Mouse (Mus musculus) forebrain, embryonic 11.5 days (tissue): Measurements from ENCODE around the gene Rhbg. TPM values are rescaled to one million over a fixed set of nuclear protein-coding genes. Genes with fewer than 3 reads are reported as not detected.
"Not testable (repeated sequence)": the region's sequence is repeated elsewhere in the genome, so short reads cannot be mapped to it uniquely, and the experiment has no call there.

ENCODE experiments used
- ATAC-seq: fragments of 200-750 bp; cut with Nextera tagmentation; replicated peaks from 2 replicates; pipeline ENCODE4 v1.8.0; 2017; ENCODE audit warnings: moderate TSS enrichment; ENCODE audit not compliant: low FRiP score
- DNase-seq: peaks from one replicate; pipeline ENCODE4 v3.0.0-alpha.2; 2017; ENCODE audit warnings: low spot score
- H3K27ac ChIP-seq: fragments of 300-500 bp; sonication (generic); 2 replicates; pipeline ENCODE4 v1.5.1; 2014; ENCODE audit warnings: low read depth, low read length
- H3K27me3 ChIP-seq: fragments of 300-500 bp; sonication (generic); 2 replicates; pipeline ENCODE4 v1.6.1; 2014; ENCODE audit warnings: mild to moderate bottlenecking, low read length, mixed read lengths; ENCODE audit not compliant: control insufficient read depth, insufficient read depth
- H3K36me3 ChIP-seq: fragments of 300-500 bp; sonication (generic); 2 replicates; pipeline ENCODE4 v1.6.1; 2014; ENCODE audit warnings: mild to moderate bottlenecking, low read length, moderate library complexity, mixed read lengths; ENCODE audit not compliant: control insufficient read depth, insufficient read depth
- H3K4me1 ChIP-seq: fragments of 300-500 bp; sonication (generic); replicated peaks from 2 replicates; pipeline ENCODE4 v1.6.1; 2014; ENCODE audit warnings: low read length, mixed read lengths; ENCODE audit not compliant: control insufficient read depth, insufficient read depth
- H3K4me2 ChIP-seq: fragments of 300-500 bp; sonication (generic); 2 replicates; pipeline ENCODE4 v1.6.1; 2014; ENCODE audit warnings: low read depth, mild to moderate bottlenecking, low read length, moderate library complexity, mixed read lengths; ENCODE audit not compliant: severe bottlenecking
- H3K4me3 ChIP-seq: fragments of 300-500 bp; sonication (generic); 2 replicates; pipeline ENCODE4 v1.5.1; 2014; ENCODE audit warnings: low read depth, low read length
- H3K9ac ChIP-seq: fragments of 300-500 bp; sonication (generic); 2 replicates; pipeline ENCODE4 v1.6.1; 2014; ENCODE audit warnings: low read length
- H3K9me3 ChIP-seq: fragments of 300-500 bp; sonication (generic); 2 replicates; pipeline ENCODE4 v1.6.1; 2016; ENCODE audit warnings: low read length, mixed read lengths; ENCODE audit not compliant: control insufficient read depth
- WGBS: fragments of 180-500 bp; shearing (Covaris S2); extraction: QIAGEN DNeasy Blood & Tissue Kit; methylation state at CpG from one replicate; pipeline ENCODE4 v1.1.7; 2014; 5-methylcytosine and 5-hydroxymethylcytosine counted together
- polyA plus RNA-seq: library from polyadenylated mRNA; unstranded; fragments of >200 nt; fragmentation: Nextera tagmentation; extraction: Ambion mirVana; gene quantifications from 2 replicates; pipeline ENCODE4 v1.2.1, GENCODE M21; 2014

Rhbg gene
- polyA plus RNA-seq, 1 experiment from 2014 or later: not detected

DNA sequence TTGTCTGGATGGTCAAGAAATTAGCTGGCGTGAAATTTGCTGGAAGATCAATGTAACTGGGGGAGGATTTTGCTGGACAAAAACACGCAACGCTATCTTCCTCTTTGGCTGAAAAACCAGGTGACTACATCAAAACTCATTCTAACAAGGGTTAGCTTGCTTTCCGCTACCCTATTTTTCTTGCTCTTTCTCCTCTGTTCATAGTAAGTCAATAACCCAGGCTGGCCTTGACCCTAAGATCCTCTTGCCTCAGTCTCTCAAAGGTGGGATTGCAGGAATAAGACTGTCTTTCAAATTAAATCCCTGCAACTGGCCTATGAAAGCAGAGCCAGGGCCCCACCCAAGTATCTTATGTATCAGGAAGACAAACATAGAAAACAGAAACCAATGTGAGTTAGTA is 32.6 kb upstream of the Rhbg start, which contains the start of gene Gm38392:
TSS of gene Gm38392 (minus strand) at position 101 of the 400 bp plus-strand sequence.
- H3K9ac ChIP-seq: no peak within 1 kb of the TSS
- ATAC-seq (no peak), DNase-seq (no peak)
- H3K36me3 ChIP-seq: no peaks in the 10 kb centered on the region
- 98% methylated on average over 4 of the region's 4 CpGs for WGBS
- H3K4me1 ChIP-seq: no peaks in the 10 kb centered on the region
- no peak within 1 kb of the TSS for H3K4me3 ChIP-seq
- no peaks in the 10 kb centered on the region for H3K27me3 ChIP-seq
- no peak within 1 kb of the TSS for H3K4me2 ChIP-seq
- no peak within 1 kb of the TSS for H3K27ac ChIP-seq
- no peaks in the 10 kb centered on the region for H3K9me3 ChIP-seq

DNA sequence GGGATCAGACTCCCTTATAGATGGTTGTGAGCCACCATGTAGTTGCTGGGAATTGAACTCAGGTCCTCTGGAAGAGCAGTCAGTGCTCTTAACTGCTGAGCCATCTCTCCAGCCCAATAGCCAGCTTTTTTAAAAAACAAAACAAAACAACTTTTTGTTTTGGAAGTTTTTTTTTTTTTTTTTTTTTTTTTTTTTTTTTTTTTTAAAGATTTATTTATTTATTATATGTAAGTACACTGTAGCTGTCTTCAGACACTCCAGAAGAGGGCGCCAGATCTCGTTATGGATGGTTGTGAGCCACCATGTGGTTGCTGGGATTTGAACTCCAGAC is 31.0 kb upstream of the Rhbg start:
- H3K27ac ChIP-seq, H3K27me3 ChIP-seq, H3K4me2 ChIP-seq, H3K9ac ChIP-seq, DNase-seq, H3K4me3 ChIP-seq, H3K4me1 ChIP-seq, H3K9me3 ChIP-seq, H3K36me3 ChIP-seq, ATAC-seq: not testable (repeated sequence)
- WGBS: no CpG with 5 or more reads among the region's 2 CpGs

GRCm38 (mm10) chr3:88284815-88285564 is 30.5 kb upstream of the Rhbg start:
- WGBS: 95% methylated on average over 14 of the region's 14 CpGs
- H3K9ac ChIP-seq, H3K27me3 ChIP-seq, H3K27ac ChIP-seq, H3K4me2 ChIP-seq, H3K36me3 ChIP-seq, H3K4me1 ChIP-seq, H3K4me3 ChIP-seq, DNase-seq, ATAC-seq, H3K9me3 ChIP-seq: not testable (repeated sequence)

- ATAC-seq, H3K4me3 ChIP-seq, H3K36me3 ChIP-seq, H3K4me1 ChIP-seq, H3K27ac ChIP-seq, DNase-seq, H3K9me3 ChIP-seq, H3K9ac ChIP-seq, H3K4me2 ChIP-seq, H3K27me3 ChIP-seq: not testable (repeated sequence)
- WGBS: 56% methylated on average over 11 of the region's 11 CpGs
Observed at GRCm38 (mm10) chr3:88281141-88281916, 26.8 kb upstream of the Rhbg start.

DNA sequence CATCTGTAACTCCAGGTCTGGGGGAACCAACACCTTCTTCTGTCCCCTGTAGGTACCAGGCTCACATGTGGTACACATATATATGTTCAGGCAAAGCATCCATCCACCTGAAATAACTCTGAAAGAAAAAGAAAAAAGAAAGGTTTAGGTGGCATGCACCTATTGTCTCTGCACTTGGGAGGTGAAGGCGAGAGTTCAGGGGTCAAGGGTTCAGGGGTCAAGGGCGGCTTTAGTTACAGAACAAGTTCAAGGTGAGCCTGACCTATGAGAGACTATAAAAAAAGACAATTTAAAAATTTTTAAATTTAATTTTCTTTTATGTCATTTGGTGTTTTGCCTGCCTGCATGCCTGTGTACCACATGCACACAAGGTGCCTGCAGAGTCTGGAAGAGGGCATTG is 25.5 kb upstream of the Rhbg start:
- Histone ChIP-seq H3K9me3 (no peaks in the 10 kb centered on the region), H3K4me3 (no peak overlapping the region), H3K4me2 (no peak overlapping the region), H3K36me3 (no peaks in the 10 kb centered on the region), H3K4me1 (no peaks in the 10 kb centered on the region), H3K27me3 (no peaks in the 10 kb centered on the region), H3K9ac (no peak overlapping the region), H3K27ac (no peak overlapping the region)
- 84% methylated on average over 2 of the region's 2 CpGs for WGBS
- ATAC-seq (no peak), DNase-seq (no peak)

DNA sequence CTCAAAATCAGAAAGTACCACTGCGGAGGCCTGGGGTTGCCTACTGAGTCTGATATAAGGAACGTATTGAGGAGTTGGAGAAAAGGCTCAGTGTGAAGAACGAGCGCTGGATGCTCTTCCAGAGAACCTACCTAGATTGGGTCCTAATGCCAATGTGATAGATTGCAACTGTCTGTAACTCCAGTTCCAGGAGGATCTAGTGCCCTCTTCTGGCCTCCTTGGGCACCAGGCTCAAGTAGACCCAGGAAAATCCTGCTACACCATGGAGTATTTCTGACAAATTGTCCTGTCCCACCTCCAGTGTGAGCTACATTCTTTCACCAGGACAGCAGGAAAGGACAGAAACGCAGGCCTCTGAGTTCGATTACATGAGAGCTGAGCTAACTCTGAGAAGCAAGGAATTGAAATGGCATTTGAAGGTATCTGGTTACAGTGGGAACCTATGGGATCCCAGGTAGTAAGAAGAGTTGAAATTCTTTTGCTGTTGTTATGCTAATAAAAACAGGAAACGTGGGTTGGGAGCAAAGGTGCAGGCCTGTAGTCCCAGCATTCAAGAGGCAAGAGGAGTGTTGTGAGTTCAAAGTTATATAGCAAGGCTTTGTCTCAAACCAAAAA is 22.1 kb upstream of the Rhbg start:
- no peaks in the 10 kb centered on the region for H3K9me3 ChIP-seq
- H3K27ac ChIP-seq: no peak overlapping the region
- 53% methylated on average over 7 of the region's 7 CpGs for WGBS
- H3K4me3 ChIP-seq: no peak overlapping the region
- ATAC-seq: no peak
- H3K27me3 ChIP-seq: no peaks in the 10 kb centered on the region
- H3K4me1 ChIP-seq: no peaks in the 10 kb centered on the region
- H3K36me3 ChIP-seq: no peaks in the 10 kb centered on the region
- H3K4me2 ChIP-seq: no peak overlapping the region
- DNase-seq: no peak
- H3K9ac ChIP-seq: no peak overlapping the region

DNA sequence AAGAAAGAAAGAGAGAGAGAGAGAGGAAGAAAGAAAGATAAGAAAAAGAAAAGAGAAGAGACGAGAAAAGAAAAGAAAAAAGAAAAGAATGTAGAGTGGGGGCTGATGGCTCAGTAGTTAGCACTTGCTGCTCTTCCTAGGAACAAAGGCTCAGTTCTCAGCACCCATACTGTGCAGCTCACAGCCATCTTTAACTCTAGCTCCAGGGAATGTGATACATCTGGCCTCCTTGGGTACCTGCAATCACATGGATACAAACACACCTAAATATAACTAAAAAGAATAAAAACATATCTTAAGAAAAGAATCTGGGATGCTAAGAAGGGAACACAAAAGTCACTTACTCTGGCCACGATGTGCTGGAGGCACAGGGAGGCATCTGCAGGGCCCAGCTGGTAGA is 21.6 kb upstream of the Rhbg start:
- DNase-seq (no peak), ATAC-seq (no peak)
- no peaks in the 10 kb centered on the region for H3K27me3 ChIP-seq
- no peak overlapping the region for H3K4me3 ChIP-seq
- WGBS: 85% methylated on average over 2 of the region's 2 CpGs
- H3K27ac ChIP-seq: no peak overlapping the region
- H3K9ac ChIP-seq: no peak overlapping the region
- H3K4me1 ChIP-seq: no peaks in the 10 kb centered on the region
- H3K36me3 ChIP-seq: no peaks in the 10 kb centered on the region
- H3K9me3 ChIP-seq: no peaks in the 10 kb centered on the region
- no peak overlapping the region for H3K4me2 ChIP-seq

- Histone ChIP-seq H3K4me1 (no peaks in the 10 kb centered on the region), H3K4me3 (no peak overlapping the region), H3K9me3 (no peaks in the 10 kb centered on the region), H3K4me2 (no peak overlapping the region), H3K36me3 (no peaks in the 10 kb centered on the region), H3K9ac (no peak overlapping the region), H3K27me3 (no peaks in the 10 kb centered on the region), H3K27ac (no peak overlapping the region)
- no peak for DNase-seq
- ATAC-seq: no peak
- 92% methylated on average over 4 of the region's 4 CpGs for WGBS
Observed at GRCm38 (mm10) chr3:88274002-88274401, 19.5 kb upstream of the Rhbg start.
